Mouse (Mus musculus) lung, embryonic 16.5 days (tissue): ENCODE measurements around the gene Abcd1. TPM values are rescaled to one million over a fixed set of nuclear protein-coding genes. Genes with fewer than 3 reads are reported as not detected.

Experiments
- ATAC-seq: fragments of 200-750 bp; cut with Nextera tagmentation; 2 replicates; pipeline ENCODE4 v1.8.0; 2017; ENCODE audit warnings: low read depth, mild to moderate bottlenecking, moderate library complexity
- H3K27ac ChIP-seq: fragments of 300-500 bp; sonication (generic); 2 replicates; pipeline ENCODE4 v1.5.1; 2014; ENCODE audit warnings: mild to moderate bottlenecking, control low read depth, low read length
- H3K27me3 ChIP-seq: fragments of 300-500 bp; sonication (generic); 2 replicates; pipeline ENCODE4 v1.6.1; 2014; ENCODE audit warnings: low read depth, low read length, mixed read lengths; ENCODE audit not compliant: control insufficient read depth, insufficient read depth
- H3K36me3 ChIP-seq: fragments of 300-500 bp; sonication (generic); 2 replicates; pipeline ENCODE4 v1.6.1; 2014; ENCODE audit warnings: low read length; ENCODE audit not compliant: control insufficient read depth, insufficient read depth
- H3K4me1 ChIP-seq: fragments of 300-500 bp; sonication (generic); replicated peaks from 2 replicates; pipeline ENCODE4 v1.6.1; 2014; ENCODE audit warnings: low read length, mixed read lengths; ENCODE audit not compliant: control insufficient read depth, insufficient read depth
- H3K4me2 ChIP-seq: fragments of 300-500 bp; sonication (generic); 2 replicates; pipeline ENCODE4 v1.6.1; 2014; ENCODE audit warnings: low read depth, low read length, control low read depth
- H3K4me3 ChIP-seq: fragments of 300-500 bp; sonication (generic); 2 replicates; pipeline ENCODE4 v1.5.1; 2014; ENCODE audit warnings: mild to moderate bottlenecking, low read length, control low read depth
- H3K9ac ChIP-seq: fragments of 300-500 bp; sonication (generic); 2 replicates; pipeline ENCODE4 v1.6.1; 2014; ENCODE audit warnings: low read length, control low read depth
- H3K9me3 ChIP-seq: fragments of 300-500 bp; sonication (generic); 2 replicates; pipeline ENCODE4 v1.6.1; 2016; ENCODE audit warnings: low read length; ENCODE audit not compliant: control insufficient read depth
- WGBS: fragments of 180-500 bp; shearing (Covaris S2); extraction: QIAGEN DNeasy Blood & Tissue Kit; methylation state at CpG from one replicate; pipeline ENCODE4 v1.1.7; 2014; 5-methylcytosine and 5-hydroxymethylcytosine counted together
- polyA plus RNA-seq: library from polyadenylated mRNA; unstranded; fragments of >200 nt; fragmentation: Nextera tagmentation; extraction: Ambion mirVana; gene quantifications from 2 replicates; pipeline ENCODE4 v1.2.1, GENCODE M21; 2015

Abcd1 gene
- polyA plus RNA-seq, 1 experiment from 2014 or later = 27.9 TPM

DNA sequence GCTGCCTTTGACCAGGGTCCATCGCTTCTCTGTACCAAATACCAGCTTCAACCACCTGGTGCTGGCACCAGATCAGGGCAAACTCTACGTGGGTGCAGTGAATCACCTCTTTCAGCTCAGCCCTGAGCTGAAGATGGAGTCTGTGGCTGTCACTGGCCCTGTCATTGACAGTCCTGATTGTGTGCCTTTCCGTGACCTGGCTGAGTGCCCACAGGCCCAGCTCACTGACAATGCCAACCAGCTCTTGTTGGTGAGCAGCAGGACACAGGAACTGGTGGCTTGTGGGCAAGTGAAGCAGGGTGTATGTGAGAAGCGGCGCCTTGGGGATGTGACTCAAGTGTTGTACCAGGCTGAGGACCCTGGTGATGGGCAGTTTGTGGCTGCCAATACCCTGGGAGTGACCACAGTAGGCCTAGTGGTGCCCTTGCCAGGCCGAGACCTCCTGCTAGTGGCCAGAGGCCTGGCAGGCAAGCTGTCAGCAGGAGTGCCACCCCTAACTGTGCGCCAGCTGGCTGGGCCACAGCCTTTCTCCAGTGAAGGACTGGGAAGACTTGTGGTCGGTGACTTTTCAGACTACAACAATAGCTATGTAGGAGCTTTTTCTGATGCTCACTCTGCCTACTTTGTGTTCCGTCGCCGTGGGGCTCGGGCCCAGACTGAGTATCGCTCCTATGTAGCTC is 42.4 kb downstream of the Abcd1 start:
- Histone ChIP-seq H3K27ac (no peak overlapping the region), H3K9ac (no peak overlapping the region), H3K9me3 (no peaks in the 10 kb centered on the region), H3K36me3 (no peaks in the 10 kb centered on the region), H3K4me2 (no peak overlapping the region), H3K4me1 (no peaks in the 10 kb centered on the region), H3K27me3 (no peaks in the 10 kb centered on the region), H3K4me3 (no peak overlapping the region)
- 80% methylated on average over 13 of the region's 13 CpGs for WGBS
- no peak for ATAC-seq

- no peak overlapping the region for H3K4me2 ChIP-seq
- WGBS = 50% methylated on average over 1 of the region's 1 CpGs
- H3K4me1 ChIP-seq = no peaks in the 10 kb centered on the region
- H3K4me3 ChIP-seq = no peak overlapping the region
- no peak overlapping the region for H3K9ac ChIP-seq
- peak; percentile 79 for ATAC-seq
- H3K9me3 ChIP-seq = no peaks in the 10 kb centered on the region
- no peaks in the 10 kb centered on the region for H3K36me3 ChIP-seq
- H3K27me3 ChIP-seq = no peaks in the 10 kb centered on the region
- no peak overlapping the region for H3K27ac ChIP-seq
Measured at GRCm38 (mm10) chrX:73765311-73765710, 48.9 kb downstream of the Abcd1 start.

DNA sequence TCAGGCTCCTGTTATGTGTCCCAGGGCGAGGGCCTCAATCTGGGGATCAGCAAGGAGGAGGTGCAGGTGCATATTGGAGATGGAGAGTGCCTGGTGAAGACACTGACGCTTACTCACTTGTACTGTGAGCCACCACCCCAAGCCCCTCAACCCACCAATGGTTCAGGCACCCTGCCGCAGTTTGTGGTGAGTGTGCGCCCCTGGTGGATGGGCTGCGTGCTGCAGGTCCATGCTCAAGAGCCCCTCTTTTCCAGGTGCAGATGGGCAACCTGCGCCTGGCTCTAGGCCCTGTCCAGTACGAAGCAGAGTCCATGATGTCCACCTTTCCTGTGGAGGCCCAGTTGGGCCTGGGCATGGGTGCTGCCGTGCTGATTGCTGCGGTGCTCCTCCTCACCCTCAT is 50.9 kb downstream of the Abcd1 start:
- H3K9me3 ChIP-seq = no peaks in the 10 kb centered on the region
- no peaks in the 10 kb centered on the region for H3K27me3 ChIP-seq
- no peaks in the 10 kb centered on the region for H3K36me3 ChIP-seq
- no peak overlapping the region for H3K27ac ChIP-seq
- no peaks in the 10 kb centered on the region for H3K4me1 ChIP-seq
- H3K4me2 ChIP-seq = no peak overlapping the region
- 60% methylated on average over 9 of the region's 9 CpGs for WGBS
- no peak overlapping the region for H3K4me3 ChIP-seq
- no peak for ATAC-seq
- no peak overlapping the region for H3K9ac ChIP-seq

DNA sequence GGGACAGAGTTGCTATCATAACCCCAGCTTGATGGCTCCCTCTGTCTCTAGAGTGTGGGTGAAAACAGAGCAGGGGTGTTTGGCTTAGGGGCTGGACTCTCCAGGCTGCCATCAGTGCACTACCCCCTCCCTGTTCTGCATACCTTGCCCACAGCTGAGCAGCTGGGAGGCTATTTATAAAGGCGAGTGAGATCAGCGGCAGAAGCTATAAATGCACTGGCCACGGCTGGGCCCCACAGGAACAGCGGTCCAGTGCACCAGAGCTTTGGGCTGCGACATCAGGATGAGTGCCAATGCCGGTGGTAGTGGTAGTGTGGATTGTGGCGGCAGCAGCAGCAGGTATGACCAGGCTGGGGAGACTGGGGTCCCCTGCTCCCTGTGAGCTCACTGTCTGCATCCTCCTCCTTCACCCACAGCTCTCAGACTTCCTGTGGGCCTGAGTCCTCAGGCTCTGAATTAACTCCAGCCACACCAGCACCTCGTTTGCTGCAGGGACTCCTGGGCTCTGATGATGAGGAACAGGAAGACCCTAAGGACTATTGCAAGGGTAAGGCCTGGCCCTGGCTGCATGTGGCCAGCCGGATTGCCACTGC is 57.9 kb downstream of the Abcd1 start, which contains the start of gene Srpk3:
TSS of gene Srpk3 (plus strand) at position 238 of the 593 bp plus-strand sequence.
- no peak within 1 kb of the TSS; the same call in 1 of the 2 replicates for H3K27ac ChIP-seq
- no peak within 1 kb of the TSS for H3K4me3 ChIP-seq
- 0 out of 2 replicates have a peak, but pooled peaks cover 7% of the 10 kb centered on the region for H3K36me3 ChIP-seq
- no peak within 1 kb of the TSS for H3K9ac ChIP-seq
- H3K4me2 ChIP-seq = no peak within 1 kb of the TSS
- 47% methylated on average over 9 of the region's 9 CpGs for WGBS
- peak; percentile 29; the same call in 1 of the 2 replicates for ATAC-seq
- H3K27me3 ChIP-seq = no peaks in the 10 kb centered on the region
- H3K4me1 ChIP-seq = no peaks in the 10 kb centered on the region
- H3K9me3 ChIP-seq = no peaks in the 10 kb centered on the region

DNA sequence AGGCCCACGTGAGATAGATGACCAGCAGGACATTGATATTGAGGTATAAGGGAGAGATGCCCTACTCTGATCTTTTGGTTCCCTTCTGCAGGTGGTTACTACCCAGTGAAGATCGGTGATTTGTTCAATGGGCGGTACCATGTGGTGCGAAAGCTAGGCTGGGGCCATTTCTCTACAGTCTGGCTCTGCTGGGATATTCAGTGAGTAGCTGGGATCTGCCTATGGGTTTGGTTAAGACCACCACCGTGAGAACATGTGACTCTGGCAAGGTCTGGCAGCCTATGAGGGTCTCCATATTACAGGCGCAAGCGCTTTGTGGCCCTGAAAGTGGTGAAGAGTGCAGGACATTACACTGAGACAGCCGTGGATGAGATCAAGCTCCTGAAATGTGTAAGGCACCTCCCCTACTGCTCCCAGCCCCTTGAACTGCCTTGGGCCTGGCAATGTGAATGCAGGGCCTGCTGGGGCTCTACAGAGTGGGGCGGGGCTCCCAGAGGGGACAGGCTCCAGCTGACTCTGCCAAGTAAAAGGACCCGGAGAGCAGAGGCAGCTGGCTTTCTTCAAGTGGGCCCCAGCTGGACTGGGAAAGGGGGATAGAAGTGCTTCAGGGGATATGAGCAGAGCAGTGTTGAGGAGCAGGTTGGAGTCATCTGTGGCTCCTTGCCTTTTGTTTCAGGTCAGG is 58.5 kb downstream of the Abcd1 start:
- peak; percentile 84 for ATAC-seq
- H3K27me3 ChIP-seq = no peaks in the 10 kb centered on the region
- no peak overlapping the region for H3K4me3 ChIP-seq
- no peak overlapping the region; the same call in 1 of the 2 replicates for H3K27ac ChIP-seq
- H3K9ac ChIP-seq = no peak overlapping the region
- no peaks in the 10 kb centered on the region for H3K9me3 ChIP-seq
- no peak overlapping the region for H3K4me2 ChIP-seq
- WGBS = 63% methylated on average over 10 of the region's 10 CpGs
- H3K4me1 ChIP-seq = no peaks in the 10 kb centered on the region
- 0 out of 2 replicates have a peak, but pooled peaks cover 8% of the 10 kb centered on the region for H3K36me3 ChIP-seq

DNA sequence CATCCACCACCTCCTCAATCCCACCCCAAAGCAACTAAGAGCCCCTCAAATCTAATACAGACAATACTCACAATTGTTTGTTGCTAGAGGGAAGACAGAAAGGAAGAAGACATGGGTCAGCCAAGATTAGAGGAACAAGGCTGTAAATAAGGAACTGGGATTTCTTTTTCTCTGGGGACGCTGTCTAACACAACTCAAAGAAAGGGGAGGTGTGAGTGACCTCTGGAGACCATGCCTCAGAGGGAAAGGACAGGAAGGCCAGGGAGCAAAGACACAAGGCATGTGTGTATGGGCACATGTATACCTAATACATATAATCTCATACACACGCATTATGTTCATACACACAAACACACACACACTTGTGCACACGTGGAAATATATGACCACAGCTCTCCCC is 65.8 kb downstream of the Abcd1 start:
- no peak overlapping the region for H3K27ac ChIP-seq
- 86% methylated on average over 3 of the region's 3 CpGs for WGBS
- H3K4me3 ChIP-seq = no peak overlapping the region
- no peaks in the 10 kb centered on the region for H3K9me3 ChIP-seq
- no peaks in the 10 kb centered on the region for H3K27me3 ChIP-seq
- ATAC-seq = no peak
- no peak overlapping the region for H3K9ac ChIP-seq
- no peak overlapping the region for H3K4me2 ChIP-seq
- H3K36me3 ChIP-seq = peaks cover 12% of the 10 kb centered on the region
- peaks cover 6% of the 10 kb centered on the region for H3K4me1 ChIP-seq

DNA sequence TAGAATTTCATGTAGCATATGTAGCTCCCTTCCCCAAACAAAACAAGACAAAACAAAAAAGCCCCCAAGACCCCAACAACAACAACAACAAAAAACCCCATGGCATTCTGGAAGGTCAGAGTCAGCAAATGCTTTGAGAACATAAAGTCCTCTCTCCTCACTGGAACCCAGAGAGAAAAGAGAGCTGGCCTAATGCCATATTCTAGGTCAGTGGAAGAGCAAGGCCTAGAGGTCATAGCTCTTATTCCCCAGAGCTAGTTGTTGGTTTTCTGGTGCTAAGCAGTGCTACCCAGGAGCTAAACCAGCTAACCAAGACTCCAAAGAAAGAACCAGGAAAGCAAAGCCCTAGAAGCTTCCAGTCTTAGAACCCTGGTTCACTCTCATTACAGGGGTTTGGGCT is 69.3 kb downstream of the Abcd1 start:
- Histone ChIP-seq H3K27me3 (no peaks in the 10 kb centered on the region), H3K27ac (peak overlapping the region; percentile 93), H3K9ac (peak overlapping the region; percentile 66), H3K36me3 (peaks cover 3% of the 10 kb centered on the region), H3K9me3 (no peaks in the 10 kb centered on the region), H3K4me3 (peak overlapping the region; percentile 69), H3K4me2 (peak overlapping the region; percentile 66), H3K4me1 (peaks cover 12% of the 10 kb centered on the region)
- ATAC-seq = no peak

DNA sequence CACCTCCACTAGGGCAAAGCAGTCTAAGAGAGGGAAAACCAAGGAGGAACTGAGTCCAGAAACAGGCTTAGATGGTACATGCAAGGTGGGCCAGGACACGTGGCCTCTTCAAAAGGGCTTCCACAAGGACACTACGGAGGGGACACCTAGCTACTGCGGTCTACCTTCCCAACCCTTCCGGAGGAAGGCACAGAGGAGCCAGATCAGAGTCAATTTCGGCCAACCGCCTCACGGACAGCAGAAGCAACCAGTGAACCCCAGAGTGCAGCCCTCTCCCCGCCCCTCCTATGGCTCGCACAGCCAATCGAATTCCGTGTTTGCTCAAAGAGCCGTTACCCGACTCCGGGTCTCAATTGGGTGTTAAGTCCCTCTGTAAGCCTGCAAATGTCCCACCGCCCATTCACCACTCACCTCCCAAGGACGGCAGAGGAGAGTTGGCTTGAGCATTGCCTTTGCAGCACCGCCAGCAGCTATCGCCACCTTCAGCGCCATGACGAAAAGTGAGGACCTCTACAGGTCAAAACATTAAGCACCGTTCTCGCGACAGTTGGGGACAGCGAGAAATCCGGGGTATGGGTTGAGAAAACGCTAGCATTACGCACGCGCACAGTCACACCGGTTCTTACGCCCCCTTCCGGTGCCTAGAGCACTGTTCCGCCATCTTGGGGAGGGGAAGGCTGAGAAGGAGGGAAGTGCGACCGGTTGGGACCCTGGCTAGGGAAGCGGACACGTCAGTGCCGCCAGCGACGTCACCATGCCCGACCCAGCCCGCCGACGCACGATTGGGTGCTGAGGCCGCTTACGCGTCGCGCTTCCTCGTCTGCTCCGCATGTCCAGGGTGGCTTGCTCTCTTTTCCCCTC is 70.2 kb downstream of the Abcd1 start, which contains the start of the genes Idh3g and Ssr4:
TSS of gene Idh3g (minus strand) at position 534 of the 861 bp plus-strand sequence.
TSS of gene Ssr4 (plus strand) at position 665 of the 861 bp plus-strand sequence.
- Histone ChIP-seq H3K4me3 (peak within 1 kb of the TSS; percentile 69), H3K36me3 (peaks cover 5% of the 10 kb centered on the region), H3K27ac (peak within 1 kb of the TSS; percentile 93), H3K27me3 (no peaks in the 10 kb centered on the region), H3K4me1 (peaks cover 12% of the 10 kb centered on the region), H3K4me2 (peak within 1 kb of the TSS; percentile 66), H3K9ac (peak within 1 kb of the TSS; percentile 80), H3K9me3 (no peaks in the 10 kb centered on the region)
- 18% methylated on average over 44 of the region's 52 CpGs for WGBS
- ATAC-seq = peak; percentile 98
